Mouse (Mus musculus) liver (tissue): ENCODE data around the gene Id3.

Experiments
- DNase-seq: peaks from one replicate; pipeline ENCODE4 v3.0.0-alpha.2; 2020; ENCODE audit warnings: mixed read lengths

The Id3 gene

DNA sequence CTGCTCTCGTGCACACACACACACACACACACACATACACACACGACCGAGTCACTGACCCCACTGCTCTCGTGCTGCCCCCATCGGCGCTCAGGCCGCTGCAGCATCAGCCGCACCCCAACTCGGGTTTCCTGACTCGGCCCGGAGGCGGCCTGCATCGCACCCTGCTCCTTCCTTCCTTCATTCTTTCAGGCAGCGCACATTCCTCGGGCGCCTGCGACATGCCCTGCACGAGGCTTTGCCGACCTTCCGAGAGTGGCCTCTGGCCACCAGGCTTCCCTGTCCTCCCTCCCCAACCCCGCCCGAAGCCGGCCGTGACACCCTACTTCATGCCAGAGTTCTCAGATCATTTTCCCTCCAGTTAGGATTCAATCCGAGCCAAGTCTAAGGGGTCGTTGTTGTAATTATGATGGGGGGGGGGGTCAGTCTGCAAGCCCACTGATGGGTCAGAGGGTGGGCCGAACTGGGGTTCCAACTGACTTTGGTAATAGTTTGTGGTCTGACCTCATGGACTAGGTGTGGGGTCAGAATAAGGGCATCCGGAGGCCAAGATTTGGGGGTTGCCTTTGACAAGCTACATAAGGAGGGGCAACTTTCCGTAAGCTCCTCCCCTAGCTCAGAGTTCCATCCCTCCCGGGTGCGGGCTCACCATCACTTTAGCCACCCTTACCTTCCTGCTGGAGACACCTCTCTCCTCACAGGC, 5.2 kb downstream of the Id3 start:
- DNase-seq, result peak; percentile 57

DNA sequence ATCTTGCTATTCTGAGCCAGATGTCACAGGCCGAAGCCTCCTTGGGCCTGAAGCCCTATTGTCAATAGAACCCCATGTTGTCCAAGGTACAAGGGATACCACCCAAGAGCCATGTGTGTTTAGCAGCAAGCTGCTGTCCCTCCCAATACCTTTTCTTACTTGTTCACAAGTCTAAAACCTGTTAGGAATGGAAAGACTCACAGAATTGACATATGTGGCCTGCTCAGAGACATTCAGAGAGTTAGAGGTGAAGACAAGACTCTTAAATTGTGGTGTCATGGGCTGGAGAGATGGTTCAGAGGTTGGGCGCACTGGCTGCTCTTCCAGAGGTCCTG, 5.7 kb downstream of the Id3 start:
- DNase-seq, result no peak

DNA sequence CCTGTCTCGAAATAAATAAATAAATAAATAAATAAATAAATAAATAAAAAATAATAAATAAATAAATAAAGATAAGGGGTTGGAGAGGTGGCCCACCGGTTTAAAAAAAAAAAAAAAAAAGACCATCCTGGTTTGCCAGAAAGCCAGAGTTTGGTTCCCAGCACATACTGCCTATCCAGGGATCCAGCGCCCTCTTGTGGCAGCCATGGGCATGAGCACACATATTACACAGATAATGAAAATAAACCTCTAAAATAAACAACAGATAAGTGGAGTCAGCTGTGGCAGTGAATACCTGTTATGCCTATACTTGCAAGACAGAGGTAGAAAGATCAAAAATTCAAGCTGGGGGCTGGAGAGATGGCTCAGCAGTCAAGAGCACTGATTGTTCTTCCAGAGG, 6.4 kb downstream of the Id3 start:
- DNase-seq, result peak; percentile 73

DNA sequence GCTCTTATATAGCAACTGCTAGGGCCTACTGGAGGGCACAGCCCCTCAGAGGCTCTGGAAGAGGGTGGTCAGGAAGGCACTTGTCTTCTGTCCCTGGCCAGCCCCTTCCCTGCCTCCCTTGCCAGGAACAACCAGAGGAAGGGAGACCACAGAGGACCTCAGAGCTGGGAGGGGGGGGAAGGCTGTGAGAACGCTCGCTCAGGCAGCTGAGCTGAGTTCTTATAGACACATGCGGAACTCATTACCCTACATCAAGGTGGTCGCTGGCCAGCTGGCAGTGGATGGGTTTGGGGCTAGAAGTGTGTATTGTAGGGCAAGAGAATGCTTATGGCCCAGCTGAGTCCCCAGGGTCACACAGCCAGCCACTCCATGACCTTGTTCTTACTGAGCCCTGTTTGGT, 7.3 kb downstream of the Id3 start:
- DNase-seq, result no peak

DNA sequence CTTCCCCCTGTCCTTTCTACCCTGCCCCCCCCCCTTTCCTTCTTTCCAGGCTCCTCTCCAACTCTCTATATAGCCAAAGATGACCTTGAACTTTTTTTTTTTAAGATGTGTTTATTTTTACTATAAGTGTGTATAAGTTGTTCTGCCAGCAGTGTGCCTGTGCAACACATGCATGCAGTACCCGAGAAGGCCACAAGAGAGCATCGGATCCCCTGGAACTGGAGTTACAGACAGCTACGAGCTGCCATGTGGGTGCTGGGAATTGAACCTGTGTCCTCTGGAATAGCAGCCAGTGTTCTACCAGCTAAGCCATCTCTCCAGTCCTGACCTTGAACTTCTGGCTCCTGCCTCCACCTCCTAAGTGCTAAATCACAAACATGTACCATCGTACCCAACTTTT, 9.5 kb downstream of the Id3 start:
- no peak for DNase-seq

DNA sequence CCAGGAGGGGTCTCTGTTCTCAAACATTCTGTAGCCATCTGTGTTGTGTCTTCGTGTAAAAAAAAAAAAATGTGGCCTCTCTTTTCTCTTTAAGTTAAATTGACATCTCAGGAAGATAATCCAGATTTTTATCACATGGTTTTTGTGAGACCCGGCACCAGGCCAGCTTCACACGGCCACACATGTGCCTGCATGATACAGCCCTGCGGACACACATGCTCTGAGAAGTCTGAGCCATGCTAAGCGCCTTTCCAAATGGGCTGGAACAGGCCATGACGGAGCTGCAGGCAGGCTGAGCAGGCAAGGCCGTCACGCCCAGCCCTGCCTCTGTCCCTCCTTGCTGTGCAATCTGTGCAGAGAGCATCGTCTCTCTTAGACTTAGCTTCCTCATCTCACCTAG, 11.2 kb downstream of the Id3 start:
- DNase-seq, result no peak

DNA sequence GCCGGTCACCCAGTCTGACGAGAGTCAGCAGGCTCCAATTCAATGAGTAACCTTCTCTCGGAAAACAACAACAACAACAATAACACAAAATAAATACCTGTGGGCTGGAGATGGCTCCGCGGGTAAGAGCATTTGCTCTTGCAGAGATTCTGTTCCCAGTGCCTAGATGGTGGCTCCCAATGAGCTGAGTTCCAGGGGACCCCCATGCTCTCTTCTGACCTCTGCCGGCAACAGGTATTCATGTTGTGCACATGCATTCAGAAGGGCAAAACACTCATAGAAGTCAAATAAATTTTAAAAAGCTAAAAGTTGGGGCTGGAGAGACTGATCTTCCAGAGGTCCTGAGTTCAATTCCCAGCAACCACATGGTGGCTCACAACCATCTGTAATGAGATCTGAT, 15.2 kb downstream of the Id3 start:
- DNase-seq, result no peak

DNA sequence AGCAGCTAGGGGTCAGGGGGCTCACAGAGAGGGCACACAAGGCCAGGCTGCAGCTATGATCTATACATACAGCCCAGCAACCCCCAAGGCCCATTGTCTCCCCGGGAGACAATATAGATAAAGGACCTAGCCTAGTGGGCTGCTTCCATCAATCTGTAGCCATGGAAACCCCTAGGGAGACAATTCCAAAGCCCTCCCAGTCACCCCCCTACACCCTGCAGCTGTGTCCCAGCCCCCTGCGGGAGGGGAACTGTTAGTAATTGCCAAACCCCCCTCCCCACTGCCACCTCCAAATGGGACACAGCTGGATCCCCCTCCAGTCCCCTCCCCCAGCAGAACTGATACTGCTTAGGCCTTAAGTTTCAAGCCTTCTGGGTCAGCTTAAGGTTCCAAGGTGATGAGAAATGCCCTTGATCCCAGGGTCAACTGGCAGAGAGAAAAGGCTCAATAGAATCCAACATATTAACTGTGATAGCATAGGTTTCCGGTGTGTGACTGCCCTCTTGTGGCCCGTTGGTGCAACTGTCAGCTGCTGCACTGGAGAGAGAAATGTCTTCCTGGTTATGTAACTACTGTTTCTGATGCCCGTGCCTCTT, 16.6 kb downstream of the Id3 start:
- peak; percentile 83 for DNase-seq

DNA sequence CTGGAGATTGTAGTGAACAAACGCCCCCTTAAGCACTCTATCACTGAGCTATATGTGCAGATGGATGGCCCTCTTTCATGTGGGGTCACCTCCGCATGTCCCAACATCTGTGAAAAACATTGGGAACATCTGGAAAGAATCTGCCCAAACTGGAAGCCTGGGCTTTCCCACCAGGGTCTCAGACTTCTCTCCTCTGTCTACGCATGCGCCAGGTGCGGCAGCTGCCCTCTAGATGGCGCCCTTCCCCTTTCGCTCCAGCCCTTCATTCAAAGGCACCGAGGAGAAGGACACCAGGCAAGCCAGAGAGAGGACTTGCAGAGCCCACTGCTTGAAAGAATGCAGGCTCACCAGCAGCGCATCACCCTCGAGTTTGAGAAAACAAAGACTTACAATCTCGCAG, 20.2 kb downstream of the Id3 start:
- peak; percentile 88 for DNase-seq

DNA sequence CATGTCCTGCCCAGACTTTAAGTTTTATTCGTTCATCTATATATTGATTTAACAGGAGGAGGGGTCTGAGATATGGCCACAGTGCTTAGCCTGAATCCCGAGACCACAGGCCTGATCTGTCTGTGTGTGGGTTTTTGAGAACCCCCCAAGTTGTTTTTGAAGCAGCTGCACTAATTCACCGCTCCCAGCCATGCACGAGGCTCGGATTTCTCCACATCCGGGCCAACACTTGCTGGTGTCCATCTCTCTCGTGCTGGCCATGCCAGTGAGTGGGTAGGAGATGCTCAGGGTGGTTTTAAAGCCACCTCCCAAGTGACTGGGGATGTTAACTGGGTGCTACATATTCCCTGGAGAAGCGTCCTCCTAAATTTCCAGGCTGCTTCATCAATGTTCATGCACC, 21.7 kb downstream of the Id3 start:
- no peak for DNase-seq

DNA sequence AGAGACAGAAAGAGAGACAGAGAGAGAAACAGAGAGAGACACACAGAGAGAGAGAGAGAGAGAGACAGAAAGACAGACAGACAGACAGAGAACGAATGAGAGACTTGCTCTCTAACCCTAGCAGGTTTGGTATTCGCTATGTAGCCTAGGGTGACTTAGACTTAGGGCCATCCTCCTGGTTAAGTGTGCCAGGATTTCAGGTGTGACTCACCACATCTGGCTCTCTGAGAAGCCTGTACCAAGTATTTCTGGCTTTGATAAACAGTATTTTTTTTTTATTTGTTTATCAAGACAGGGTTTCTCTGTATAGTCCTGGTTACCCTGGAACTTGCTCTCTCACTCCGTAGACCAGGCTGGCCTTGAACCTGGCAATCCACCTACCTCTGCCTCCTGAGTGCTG, 24.4 kb downstream of the Id3 start:
- DNase-seq, result no peak

DNA sequence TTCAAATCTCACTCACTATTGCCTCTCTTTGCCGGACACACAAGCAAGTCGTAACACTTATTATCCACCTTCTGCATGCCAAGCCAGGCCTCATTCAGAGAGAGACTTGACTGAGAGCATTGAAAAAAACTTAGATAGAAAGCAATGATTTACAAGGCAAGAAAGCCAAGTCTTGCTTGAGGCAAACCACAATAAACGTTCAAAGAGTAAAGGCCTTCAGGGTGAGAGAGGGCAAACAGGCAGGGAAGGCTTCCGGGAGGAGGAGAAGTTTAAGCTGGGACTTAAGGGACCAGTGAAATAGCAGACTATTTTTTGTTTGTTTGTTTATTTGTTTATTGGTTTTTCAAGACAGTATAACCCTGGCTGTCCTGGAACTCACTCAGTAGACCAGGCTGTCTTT, 27.1 kb downstream of the Id3 start:
- DNase-seq, result no peak

DNA sequence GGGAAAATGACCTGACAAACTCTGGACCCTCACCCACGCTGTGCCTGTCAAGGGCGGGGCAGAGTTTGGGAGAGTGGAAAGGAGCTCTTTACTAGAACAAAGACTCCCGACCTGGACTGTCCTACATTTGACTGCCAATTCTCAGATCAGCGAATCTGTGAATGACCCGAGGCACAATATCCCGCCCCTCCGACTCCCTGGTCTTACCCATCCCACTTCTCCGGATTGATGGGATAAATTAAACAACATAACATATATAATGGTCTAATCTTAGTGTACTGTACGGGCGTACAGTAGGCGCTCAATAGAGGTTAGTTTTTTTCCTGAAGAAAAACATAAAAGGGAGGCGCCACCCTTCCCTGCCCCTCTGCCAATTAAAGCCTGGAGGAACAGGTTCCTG, 28.2 kb downstream of the Id3 start:
- DNase-seq, result no peak

DNA sequence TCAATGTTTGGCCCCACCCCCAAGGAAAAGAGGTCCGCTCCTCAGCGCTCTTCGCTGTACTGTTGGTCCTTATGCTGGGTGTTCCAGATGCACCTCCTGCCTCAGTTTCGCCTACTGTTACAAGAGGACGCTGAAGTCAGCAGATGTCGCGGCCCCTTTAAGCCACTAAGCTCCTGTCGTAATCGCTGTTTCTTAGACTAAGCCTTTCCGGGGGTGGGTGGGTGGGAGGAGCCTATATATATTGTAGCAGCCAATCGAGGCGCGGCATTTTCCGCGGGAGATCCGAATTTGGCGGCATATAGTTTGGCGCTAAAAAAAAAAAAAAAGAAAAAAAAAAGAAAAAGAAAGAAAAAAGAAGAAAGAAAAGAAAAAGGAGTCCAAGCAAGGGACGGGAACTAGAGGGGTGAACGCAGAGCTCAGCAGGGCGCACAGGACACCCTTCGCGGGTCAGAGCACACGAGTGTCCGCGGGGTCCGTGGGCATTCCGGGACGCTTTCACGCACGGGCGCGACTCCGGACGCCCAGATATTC, 28.8 kb downstream of the Id3 start, which contains the start of gene E2f2:
E2f2 (plus strand) TSS at position 384 of the 531 bp plus-strand sequence.
- DNase-seq, result peak; percentile 90

DNA sequence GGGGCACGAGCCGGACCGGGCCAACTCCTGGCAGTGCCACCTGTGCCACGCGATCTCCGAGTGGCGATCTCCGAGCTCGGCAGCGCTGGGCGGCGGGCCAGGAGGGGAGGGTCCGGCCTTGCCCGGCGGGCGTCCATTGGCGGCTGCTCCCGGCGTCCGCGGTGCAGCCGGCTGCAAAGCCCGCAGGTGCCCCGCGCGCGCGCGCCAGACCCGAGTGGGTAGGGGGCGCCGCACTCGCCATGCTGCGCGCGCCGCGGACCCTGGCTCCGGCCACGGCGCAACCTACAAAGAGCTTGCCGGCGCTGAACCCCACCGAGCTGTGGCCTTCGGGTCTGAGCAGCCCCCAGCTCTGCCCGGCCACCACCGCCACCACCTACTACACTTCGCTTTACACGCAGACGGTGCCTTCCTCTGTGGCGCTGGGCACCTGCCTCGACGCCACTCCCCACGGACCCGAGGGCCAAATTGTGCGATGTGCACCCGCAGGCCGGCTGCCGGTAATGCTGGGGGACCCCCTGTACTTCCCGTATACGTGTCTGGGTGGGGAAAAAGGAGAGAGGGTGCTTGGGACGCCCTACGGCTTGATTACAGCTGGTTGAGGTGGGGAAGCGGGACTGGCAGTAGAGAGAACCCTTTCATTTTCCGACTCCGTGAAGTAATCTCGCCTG, 29.4 kb downstream of the Id3 start:
- peak; percentile 76 for DNase-seq

DNA sequence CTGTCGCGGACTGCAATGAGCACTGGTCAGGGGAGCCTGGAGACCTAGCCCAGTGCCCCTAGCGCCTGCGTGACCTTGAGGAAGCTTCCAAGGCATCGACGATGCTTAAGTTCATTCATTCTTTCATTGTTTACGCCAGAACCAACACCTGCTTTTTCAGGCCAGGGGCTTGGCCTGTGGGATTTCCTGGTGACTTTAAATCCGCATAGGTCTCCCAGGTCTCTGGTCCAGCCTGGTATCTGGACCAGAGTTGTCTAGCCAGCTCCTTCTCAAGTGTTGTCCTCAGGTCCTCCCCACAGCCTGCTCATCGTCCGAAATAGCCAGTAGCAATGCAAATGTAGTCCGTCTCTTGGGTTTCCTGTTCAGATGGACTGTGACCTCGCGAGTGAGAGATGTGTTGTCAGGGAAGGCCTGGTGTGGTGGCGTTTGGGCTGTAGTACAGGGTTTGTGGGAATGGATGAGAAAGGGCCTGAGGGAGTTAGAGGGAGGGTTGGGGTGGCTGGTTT, 30.0 kb downstream of the Id3 start:
- DNase-seq, result no peak

DNA sequence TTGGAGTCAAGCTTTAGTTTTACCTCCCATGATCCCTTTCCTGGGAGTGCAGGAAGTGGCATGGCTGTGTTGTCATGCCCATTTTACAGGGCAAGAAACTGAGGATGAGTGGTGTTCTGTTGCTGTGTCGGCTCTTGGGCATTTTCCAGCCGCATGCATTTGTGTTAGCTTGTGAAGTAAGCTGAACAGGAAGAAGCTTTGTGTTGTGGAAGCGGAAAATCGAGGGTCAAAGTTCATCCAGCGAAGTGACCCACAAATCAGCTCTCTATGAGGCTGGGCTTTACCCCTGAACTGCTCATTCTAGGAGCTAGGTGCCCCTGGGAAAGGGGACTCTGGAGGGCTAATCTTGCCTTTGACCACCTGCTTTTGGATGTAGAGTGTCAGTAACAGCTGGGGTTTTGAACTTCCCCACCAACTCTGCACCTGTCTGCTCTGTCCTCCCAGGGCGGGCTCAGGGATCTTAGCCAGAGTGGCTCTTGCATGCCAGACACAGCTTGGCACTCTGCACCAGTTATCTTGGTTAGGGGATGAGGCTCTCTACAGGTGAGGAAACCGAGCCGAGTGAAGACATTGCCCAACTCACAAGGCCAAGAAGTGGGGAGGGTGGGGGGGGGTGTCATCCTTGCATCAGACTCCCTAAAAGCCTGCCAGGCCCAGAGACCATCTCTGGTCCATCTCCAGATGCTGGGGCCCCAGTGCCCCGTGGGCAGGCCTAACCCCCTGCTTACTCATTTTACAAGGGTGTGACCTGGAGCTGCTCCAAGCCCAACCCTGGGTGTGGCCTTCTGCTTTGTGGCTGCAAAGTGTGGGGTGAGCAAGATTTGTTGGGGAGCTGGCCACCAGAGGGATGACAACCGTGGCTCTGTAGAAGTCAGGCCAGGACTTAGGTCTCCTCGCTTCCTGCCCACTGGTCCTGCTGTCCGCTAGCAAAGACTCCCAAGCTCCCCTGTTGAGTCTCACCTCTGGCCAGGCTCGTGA, 31.2 kb downstream of the Id3 start:
- DNase-seq, result peak; percentile 94

DNA sequence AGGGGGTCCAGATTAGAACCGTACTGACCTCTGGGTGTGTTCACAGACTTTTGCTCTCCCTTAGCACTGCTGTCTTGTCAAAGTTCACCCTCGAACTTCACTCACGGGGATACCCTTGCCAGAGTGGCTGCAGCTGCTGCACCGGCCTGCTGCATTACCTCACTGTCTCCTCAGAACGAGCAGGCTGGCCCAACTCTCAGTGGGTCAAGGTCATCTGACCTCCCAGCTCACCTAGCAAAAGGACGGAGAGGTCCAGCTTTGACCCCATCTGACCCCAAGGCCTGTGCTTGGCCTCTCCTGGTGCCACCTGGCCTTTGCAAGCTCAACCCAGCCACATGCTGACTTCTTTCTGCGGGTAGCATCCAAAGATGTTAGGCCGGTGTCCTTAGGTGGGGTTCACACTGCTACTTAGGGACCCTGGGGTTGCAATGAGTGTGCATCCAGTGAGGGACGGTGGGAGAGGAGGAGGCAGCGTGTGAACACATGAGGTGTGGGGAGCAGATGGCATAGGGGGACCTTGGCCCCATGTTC, 32.8 kb downstream of the Id3 start:
- DNase-seq, result no peak

DNA sequence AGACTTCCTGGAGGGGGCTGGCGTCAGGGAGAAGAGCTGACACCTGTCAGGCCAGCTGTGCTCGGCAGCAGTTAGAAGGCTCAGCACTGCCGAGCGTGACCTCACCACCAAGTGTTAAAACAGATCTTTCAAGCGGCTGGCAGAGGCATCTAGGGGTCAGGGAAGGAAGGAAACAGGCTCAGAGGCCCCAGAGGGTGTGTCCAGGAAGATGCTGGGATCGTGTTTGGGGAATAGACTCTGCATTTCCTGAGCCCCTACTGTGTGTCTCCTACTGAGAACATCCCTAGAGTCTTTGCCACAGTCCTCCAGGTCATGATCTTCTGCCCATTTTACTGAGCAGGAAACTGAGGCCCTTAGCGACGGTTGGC, 33.9 kb downstream of the Id3 start:
- DNase-seq, result peak; percentile 59

DNA sequence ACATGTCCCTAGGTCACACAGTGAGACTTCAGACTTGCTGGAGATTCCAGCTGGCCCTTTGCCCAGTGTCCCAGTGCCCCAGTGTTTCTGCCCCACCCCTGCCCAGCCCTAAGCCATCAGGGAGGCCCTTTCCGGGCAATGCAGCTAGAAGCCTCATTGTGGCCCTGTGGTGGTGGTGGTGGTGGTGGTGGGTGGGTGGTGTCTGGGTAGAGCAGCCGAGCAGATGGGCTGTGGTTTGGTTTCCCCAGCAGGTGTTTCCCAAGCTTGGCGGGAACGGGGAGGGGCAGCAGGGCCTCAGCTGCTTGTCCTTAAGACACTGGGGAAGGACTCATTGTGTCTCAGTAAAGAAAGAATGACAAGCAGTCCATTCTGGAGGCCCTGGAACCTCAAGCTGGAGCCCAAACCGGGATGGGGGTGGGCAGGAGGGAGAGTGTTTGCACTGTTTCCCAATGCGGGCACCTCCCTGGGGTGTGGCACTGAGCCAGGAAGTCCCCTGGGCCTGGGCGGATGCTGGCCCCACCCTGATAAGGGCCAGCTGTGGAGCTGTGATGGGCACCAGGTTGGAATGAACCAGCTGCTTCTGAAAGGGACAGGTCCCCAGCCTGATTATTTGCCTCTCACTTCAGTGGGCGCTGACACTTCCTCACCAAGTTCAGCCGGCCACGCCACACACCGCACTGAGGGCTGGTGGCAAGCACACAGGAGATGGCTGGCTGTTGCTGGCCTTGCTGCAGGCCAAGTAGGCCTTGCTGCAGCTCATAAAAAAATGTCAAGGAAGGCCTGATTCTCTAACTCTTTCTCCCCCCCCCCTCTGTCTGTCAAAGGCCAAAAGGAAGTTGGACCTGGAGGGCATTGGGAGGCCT, 34.5 kb downstream of the Id3 start:
- DNase-seq, result peak; percentile 97

DNA sequence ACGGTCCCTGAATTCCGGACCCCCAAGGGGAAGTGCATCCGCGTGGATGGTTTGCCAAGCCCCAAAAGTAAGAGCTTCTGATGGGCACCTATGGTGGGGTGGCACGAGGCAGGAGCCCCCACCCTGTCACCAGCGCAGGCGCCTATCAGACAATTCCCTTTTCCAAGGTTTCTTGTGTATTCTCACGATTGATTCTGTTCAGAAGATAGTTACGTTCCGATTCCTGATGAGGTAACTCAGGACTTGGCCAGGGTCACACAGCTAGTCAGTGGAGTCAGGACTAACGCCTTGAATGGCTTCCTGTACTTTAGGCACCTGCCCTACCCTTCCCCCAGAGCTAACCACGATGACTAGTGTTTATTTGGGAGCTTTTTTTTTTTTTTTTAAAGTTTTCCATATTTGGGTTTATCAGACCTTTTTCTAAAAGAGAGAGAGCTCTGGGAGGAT, 35.2 kb downstream of the Id3 start:
- no peak for DNase-seq

DNA sequence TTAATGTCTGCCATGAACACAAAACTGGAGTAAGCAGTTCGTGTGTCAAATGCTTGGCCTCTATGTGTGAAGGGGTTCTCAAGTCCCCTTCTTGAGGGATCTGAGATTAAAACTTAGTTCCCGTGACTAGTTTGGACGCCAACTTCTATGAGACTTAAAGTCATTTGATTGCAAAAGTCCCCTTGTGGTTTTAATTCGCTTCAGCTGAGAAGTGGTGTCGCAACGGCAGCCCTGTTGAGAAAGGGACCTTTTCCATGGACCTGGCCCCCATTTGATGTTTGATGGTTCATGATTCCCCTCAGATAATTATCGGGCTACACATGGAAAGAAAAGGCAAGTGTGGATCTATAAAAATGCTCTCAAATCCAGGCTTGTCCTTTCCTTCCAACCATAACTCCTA, 36.2 kb downstream of the Id3 start:
- DNase-seq, result no peak
